Mouse (Mus musculus) liver, postnatal 0 days (tissue): Measurements from ENCODE around the gene Enoph1.

Experiments used
- CTCF ChIP-seq: sonication (generic); IDR thresholded peaks from 2 replicates; pipeline ENCODE4 v1.5.1; 2016; ENCODE audit warnings: antibody characterized with exemption, low read depth
- EP300 ChIP-seq: IDR thresholded peaks from 2 replicates; pipeline ENCODE4 v1.6.1; 2016; ENCODE audit warnings: antibody characterized with exemption, low read depth, mild to moderate bottlenecking

- peak; percentile 60 for TF ChIP-seq CTCF
- TF ChIP-seq EP300 = no peak
Observed at GRCm38 (mm10) chr5:100007040-100007375, 32.8 kb upstream of the Enoph1 start.
